Mouse (Mus musculus) intestine, postnatal 0 days (tissue): ENCODE measurements around the gene Actr3b. TPM values are rescaled to one million over a fixed set of nuclear protein-coding genes. Genes with fewer than 3 reads are reported as not detected.
"Not testable (repeated sequence)": the region's sequence is repeated elsewhere in the genome, so short reads cannot be mapped to it uniquely, and the experiment has no call there.

Source experiments
- ATAC-seq: fragments of 200-750 bp; cut with Nextera tagmentation; 2 replicates; pipeline ENCODE4 v1.8.0; 2017; ENCODE audit warnings: mild to moderate bottlenecking, moderate TSS enrichment, moderate library complexity
- H3K27ac ChIP-seq: fragments of 300-500 bp; sonication (generic); 2 replicates; pipeline ENCODE4 v1.5.1; 2014; ENCODE audit warnings: mild to moderate bottlenecking, low read depth, low read length, moderate library complexity
- H3K27me3 ChIP-seq: fragments of 300-500 bp; sonication (generic); replicated peaks from 2 replicates; pipeline ENCODE4 v1.6.1; 2014; ENCODE audit warnings: low read length, mixed read lengths; ENCODE audit not compliant: control insufficient read depth, insufficient read depth
- H3K36me3 ChIP-seq: fragments of 300-500 bp; sonication (generic); 2 replicates; pipeline ENCODE4 v1.6.1; 2014; ENCODE audit warnings: mild to moderate bottlenecking, moderate library complexity; ENCODE audit not compliant: control insufficient read depth, insufficient read depth
- H3K4me1 ChIP-seq: fragments of 300-500 bp; sonication (generic); replicated peaks from 2 replicates; pipeline ENCODE4 v1.6.1; 2014; ENCODE audit warnings: antibody characterized with exemption, low read length, mixed read lengths; ENCODE audit not compliant: control insufficient read depth, insufficient read depth
- H3K4me2 ChIP-seq: fragments of 300-500 bp; sonication (generic); replicated peaks from 2 replicates; pipeline ENCODE4 v1.6.1; 2014; ENCODE audit warnings: low read depth, mild to moderate bottlenecking, moderate library complexity
- H3K4me3 ChIP-seq: fragments of 300-500 bp; sonication (generic); 2 replicates; pipeline ENCODE4 v1.5.1; 2014; ENCODE audit warnings: low read depth, low read length
- H3K9ac ChIP-seq: fragments of 300-500 bp; sonication (generic); 2 replicates; pipeline ENCODE4 v1.6.1; 2014; ENCODE audit warnings: mild to moderate bottlenecking, low read depth, low read length
- H3K9me3 ChIP-seq: fragments of 300-500 bp; sonication (generic); 2 replicates; pipeline ENCODE4 v1.6.1; 2016; ENCODE audit warnings: mixed run types; ENCODE audit not compliant: control insufficient read depth
- CTCF ChIP-seq: sonication (generic); IDR thresholded peaks from 2 replicates; pipeline ENCODE4 v1.5.1; 2016; ENCODE audit warnings: low read depth, mild to moderate bottlenecking, control low read depth, antibody characterized with exemption, moderate library complexity
- WGBS: fragments of 180-500 bp; shearing (Covaris S2); extraction: QIAGEN DNeasy Blood & Tissue Kit; methylation state at CpG from one replicate; pipeline ENCODE4 v1.1.7; 2014; 5-methylcytosine and 5-hydroxymethylcytosine counted together
- polyA plus RNA-seq: library from polyadenylated mRNA; unstranded; fragments of >200 nt; fragmentation: Nextera tagmentation; extraction: Ambion mirVana; gene quantifications from 2 replicates; pipeline ENCODE4 v1.2.1, GENCODE M21; 2015

Gene Actr3b
- polyA plus RNA-seq = 1.4 and 1.7 TPM in 2 replicates

DNA sequence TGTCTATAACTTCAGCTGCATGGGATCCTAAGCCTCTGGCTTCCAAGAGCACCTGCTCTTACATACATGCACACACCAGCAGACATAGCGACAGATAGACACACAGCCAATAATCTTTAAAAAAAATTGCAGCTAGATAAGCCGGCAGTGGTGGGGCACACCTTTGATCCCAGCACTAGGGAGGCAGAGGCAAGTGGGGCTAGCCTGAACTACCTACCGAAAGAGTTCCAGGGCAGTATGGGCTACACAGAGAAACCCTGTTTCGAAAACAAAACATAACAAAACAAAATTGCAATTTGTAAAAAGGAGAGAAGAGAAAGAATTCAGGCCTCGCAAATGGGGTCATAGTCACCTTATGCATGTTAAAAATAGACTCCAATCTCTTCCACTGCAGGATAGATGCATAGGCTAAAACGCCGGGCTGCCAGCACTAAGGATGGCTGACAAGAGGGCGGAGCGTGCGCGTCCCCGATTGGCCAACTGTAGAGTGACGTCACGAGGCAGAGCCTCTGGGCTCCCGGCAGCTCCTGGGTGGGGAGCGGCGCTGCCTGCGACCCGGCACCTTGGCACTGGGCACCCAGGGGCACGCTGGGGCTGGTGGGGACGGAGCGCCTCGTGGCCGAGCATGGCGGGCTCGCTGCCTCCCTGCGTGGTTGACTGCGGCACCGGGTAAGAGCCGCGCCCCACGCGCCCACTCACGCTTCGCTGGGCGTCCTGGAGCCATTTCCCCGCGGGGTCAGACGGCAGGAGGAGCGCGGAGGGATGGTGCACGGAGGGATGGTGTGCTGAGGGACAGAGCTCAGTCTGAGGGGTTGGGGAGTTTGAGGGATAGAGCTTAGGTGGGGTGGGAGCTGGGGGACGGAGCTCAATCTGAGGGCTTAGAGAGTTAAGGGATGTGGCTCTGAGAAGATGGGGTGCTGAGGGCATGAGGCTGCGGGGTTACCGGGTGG lies at the start of gene Actr3b:
Gene Actr3b, plus strand, starts transcription at position 538 of the 950 bp plus-strand sequence.
- no peak for TF ChIP-seq CTCF

DNA sequence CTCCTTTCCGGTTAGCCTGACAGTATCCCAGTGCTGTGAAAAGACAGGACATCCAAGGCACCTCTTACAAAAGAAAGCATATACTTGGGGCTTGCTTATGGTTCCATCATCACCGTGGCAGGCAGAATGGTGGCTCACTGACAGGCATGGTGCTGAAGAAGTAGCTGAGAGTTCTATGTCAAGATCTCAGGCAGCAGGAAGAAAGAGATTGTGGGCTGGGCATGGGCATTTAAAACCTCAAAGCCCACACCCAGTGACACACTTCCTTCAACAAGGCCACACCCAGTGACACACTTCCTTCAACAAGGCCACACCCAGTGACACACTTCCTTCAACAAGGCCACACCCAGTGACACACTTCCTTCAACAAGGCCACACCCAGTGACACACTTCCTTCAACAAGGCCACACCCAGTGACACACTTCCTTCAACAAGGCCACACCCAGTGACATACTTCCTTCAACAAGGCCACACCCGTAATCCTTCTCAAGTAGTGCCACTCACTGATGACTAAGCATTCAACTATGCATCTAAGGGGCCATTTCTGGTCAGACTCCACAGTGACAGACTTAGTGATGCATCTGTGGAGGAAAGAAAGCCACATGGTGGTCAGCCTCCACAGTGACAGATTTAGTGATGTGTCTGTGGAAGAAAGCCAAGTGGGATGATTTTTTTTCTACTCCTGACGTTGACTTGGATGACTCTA lies 46.6 kb upstream of the Actr3b start:
- not testable (repeated sequence) for H3K9me3 ChIP-seq, H3K9ac ChIP-seq, H3K4me2 ChIP-seq, ATAC-seq, H3K4me1 ChIP-seq, H3K36me3 ChIP-seq, H3K27ac ChIP-seq, H3K4me3 ChIP-seq, H3K27me3 ChIP-seq
- WGBS = 91% methylated on average over 4 of the region's 4 CpGs

More for the DNA sequence above, at the start of gene Actr3b:
- Histone ChIP-seq H3K36me3 (no peaks in the 10 kb centered on the region), H3K9ac (peak within 1 kb of the TSS; percentile 34; the same call in 1 of the 2 replicates), H3K4me1 (no peaks in the 10 kb centered on the region), H3K27ac (no peak within 1 kb of the TSS), H3K4me2 (peak within 1 kb of the TSS; percentile 97), H3K27me3 (no peaks in the 10 kb centered on the region), H3K4me3 (peak within 1 kb of the TSS; percentile 63), H3K9me3 (no peaks in the 10 kb centered on the region)
- ATAC-seq = peak; percentile 88
- 2% methylated on average over 45 of the region's 45 CpGs for WGBS

DNA sequence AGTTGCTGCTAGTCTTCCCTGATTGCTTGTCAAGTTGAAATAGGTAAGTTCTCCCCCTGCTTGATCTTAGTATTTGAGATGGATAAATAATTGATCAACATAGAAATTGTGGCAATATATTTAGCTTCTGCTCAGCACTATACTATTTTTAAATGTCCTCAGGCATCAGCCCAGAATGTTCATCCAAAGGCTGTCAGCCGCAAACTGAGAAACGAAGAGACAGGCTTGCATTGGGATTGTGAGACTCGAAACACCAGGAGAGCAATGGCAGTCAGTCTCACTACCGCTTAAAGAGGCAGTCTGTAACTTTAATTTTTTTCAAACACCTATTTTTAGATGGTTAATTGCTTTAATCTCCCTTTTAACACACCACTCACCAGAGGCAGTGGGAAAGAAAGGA lies 40.4 kb upstream of the Actr3b start:
- WGBS = 91% methylated on average over 4 of the region's 4 CpGs
- TF ChIP-seq CTCF = no peak
- H3K4me1 ChIP-seq = no peaks in the 10 kb centered on the region

DNA sequence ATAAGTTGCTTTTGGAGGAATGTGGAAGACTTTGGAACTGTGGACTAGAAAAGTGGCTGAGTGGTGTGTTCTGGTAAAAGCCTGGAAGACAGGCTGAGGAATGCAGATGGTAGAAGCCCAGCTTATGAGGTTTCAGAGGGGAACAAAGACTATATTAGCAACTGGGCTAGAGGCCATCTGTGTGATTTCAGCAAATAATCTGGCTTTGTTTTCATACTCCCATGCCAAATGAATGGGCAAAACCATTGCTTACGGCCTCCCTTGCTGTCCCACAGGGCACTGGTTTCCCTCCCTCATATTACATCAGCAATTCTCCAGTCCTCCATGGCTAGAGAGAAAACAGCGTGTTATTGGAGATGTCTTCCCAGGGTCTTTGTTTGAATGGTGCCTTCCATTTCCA lies 36.8 kb upstream of the Actr3b start:
- Histone ChIP-seq H3K9ac (no peak overlapping the region), H3K36me3 (no peaks in the 10 kb centered on the region), H3K4me3 (no peak overlapping the region), H3K27ac (no peak overlapping the region), H3K27me3 (no peaks in the 10 kb centered on the region), H3K9me3 (no peaks in the 10 kb centered on the region), H3K4me1 (no peaks in the 10 kb centered on the region), H3K4me2 (no peak overlapping the region)
- WGBS = 73% methylated on average over 2 of the region's 2 CpGs
- TF ChIP-seq CTCF = no peak
- no peak for ATAC-seq

More for the DNA sequence above, 40.4 kb upstream of the Actr3b start:
- no peak overlapping the region for H3K9ac ChIP-seq
- no peaks in the 10 kb centered on the region for H3K9me3 ChIP-seq
- ATAC-seq = no peak
- no peak overlapping the region for H3K4me3 ChIP-seq
- H3K27me3 ChIP-seq = no peaks in the 10 kb centered on the region
- no peak overlapping the region for H3K27ac ChIP-seq
- H3K36me3 ChIP-seq = no peaks in the 10 kb centered on the region
- no peak overlapping the region for H3K4me2 ChIP-seq

DNA sequence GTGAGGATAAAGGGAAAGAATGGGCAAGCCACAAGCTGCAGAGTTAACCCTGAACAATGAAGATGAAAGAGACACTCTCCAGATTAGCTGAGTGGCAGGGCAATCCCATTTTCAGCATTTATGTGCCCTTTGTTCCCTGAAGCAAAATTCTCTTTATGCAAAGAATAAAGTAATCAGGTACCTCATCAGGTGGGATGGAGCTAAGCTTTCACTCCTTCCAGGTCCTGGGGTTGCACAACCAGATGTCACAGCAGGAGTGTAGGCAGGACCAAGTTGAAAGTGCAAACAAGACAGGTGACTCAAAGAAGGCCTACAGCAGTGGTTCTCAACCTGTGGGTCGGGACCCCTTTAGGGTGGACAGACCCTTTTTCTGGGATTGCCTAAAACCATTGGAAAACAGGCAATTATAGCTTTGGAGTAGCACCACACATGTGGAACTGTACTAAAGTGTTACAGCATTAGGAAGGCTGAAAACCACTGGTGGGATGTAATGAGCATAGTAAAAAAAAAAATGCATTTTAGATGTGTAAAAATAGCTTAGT lies 35.6 kb upstream of the Actr3b start:
- H3K36me3 ChIP-seq = no peaks in the 10 kb centered on the region
- 17% methylated on average over 1 of the region's 1 CpGs for WGBS
- TF ChIP-seq CTCF = no peak
- no peaks in the 10 kb centered on the region for H3K4me1 ChIP-seq
- H3K27me3 ChIP-seq = no peaks in the 10 kb centered on the region
- H3K4me3 ChIP-seq = no peak overlapping the region
- ATAC-seq = no peak
- H3K9me3 ChIP-seq = no peaks in the 10 kb centered on the region
- H3K27ac ChIP-seq = no peak overlapping the region
- no peak overlapping the region for H3K9ac ChIP-seq
- H3K4me2 ChIP-seq = no peak overlapping the region

DNA sequence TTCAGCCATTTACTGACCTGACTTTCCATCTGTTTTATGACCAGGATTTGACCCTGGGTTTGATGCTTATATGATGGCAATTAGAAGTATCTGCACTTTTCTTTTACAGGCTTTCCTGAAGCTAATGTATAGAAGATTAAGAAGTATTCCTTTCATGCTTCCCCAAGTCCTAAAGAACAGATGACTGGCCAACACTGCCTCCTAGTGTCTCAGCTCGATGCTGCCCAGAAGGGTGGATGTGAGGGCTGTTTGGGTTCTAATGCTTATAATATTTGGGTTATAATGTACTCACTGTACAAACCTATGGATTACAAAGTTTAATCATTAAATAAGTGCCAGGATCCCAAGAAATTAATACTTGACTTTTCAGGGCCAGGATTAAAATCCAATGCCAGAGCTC lies 25.5 kb upstream of the Actr3b start:
- ATAC-seq = no peak
- no peaks in the 10 kb centered on the region for H3K36me3 ChIP-seq

More for the DNA sequence above, 25.5 kb upstream of the Actr3b start:
- no peaks in the 10 kb centered on the region for H3K4me1 ChIP-seq
- H3K4me2 ChIP-seq = no peak overlapping the region
- no peak overlapping the region for H3K9ac ChIP-seq
- no peaks in the 10 kb centered on the region for H3K27me3 ChIP-seq
- TF ChIP-seq CTCF = peak; percentile 81
- WGBS = 14% methylated on average over 1 of the region's 1 CpGs
- no peak overlapping the region for H3K27ac ChIP-seq
- H3K9me3 ChIP-seq = no peaks in the 10 kb centered on the region
- no peak overlapping the region for H3K4me3 ChIP-seq
